Comparison of ENCODE assay signal across 31 mouse cellular contexts in the genomic region with DNA sequence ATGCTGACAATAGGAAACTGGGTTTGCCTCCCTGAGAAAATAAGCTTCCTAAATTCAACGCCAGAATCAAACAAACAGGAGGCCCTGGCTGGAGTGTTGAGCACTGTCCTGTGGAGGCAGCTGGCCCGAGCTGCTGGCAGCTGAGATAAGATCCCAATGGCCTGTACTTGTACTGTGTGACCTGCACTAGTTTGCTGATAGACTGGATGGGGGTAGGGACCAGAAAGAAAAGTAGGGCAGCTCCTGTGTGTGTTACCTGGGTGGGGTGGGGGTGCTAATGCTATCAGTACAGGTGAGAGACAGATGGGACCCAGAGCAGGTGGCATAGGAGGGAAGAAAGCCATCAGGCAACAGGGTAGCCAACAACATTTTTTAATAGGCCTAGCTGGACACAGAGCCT. TPM values are rescaled to one million over a fixed set of nuclear protein-coding genes. Genes with fewer than 3 reads are reported as not detected.
DNase-seq lines count a peak whose midpoint lies in the region; ATAC-seq and TF ChIP-seq lines count a peak whose summit lies in the region.
"Had no signal": no experiment of that assay in that cellular context is flagged by ENCODE, and none has a peak within 500 bp of the region (broad histone marks: within the 10 kb centered on the region; RNA-seq: fewer than 3 reads in every experiment).

No protein-coding gene starts in this region.

- H3K4me2 ChIP-seq in intestine, embryonic 15.5 days (replicated peaks): no peak overlapping the region
- no peak overlapping the region for H3K4me2 ChIP-seq in intestine, postnatal 0 days (replicated peaks; ENCODE audit: low read depth)
- H3K4me2 ChIP-seq: embryonic facial prominence, embryonic 15.5 days; forebrain, embryonic 12.5 days; hindbrain, embryonic 15.5 days; limb, embryonic 13.5 days; liver, embryonic 11.5 days; midbrain, embryonic 13.5 days; neural tube, embryonic 15.5 days had no signal

- no peaks in the 10 kb centered on the region for H3K9me3 ChIP-seq in intestine, embryonic 15.5 days
- no peaks in the 10 kb centered on the region for H3K9me3 ChIP-seq in intestine, postnatal 0 days (ENCODE audit: control insufficient read depth)
- H3K9me3 ChIP-seq: embryonic facial prominence, embryonic 10.5 days; embryonic facial prominence, embryonic 15.5 days; forebrain, embryonic 12.5 days; G1E; hindbrain, embryonic 15.5 days; limb, embryonic 13.5 days; midbrain, embryonic 13.5 days; neural tube, embryonic 15.5 days had no signal

- peaks cover 13% of the 10 kb centered on the region for H3K4me1 ChIP-seq in intestine, embryonic 15.5 days (replicated peaks)
- no peaks in the 10 kb centered on the region; the same call in 1 of the 2 replicates for H3K4me1 ChIP-seq in intestine, postnatal 0 days (replicated peaks; ENCODE audit: control insufficient read depth, insufficient read depth, low read length)
- H3K4me1 ChIP-seq: embryonic facial prominence, embryonic 15.5 days; limb, embryonic 13.5 days had no signal

- H3K4me3 ChIP-seq in intestine, embryonic 15.5 days (replicated peaks): no peak overlapping the region
- no peak overlapping the region for H3K4me3 ChIP-seq in intestine, postnatal 0 days (ENCODE audit: low read depth, low read length)
- H3K4me3 ChIP-seq: embryonic facial prominence, embryonic 10.5 days; embryonic facial prominence, embryonic 15.5 days; forebrain, embryonic 12.5 days; hindbrain, embryonic 15.5 days; layer of hippocampus, adult 2 months; limb, embryonic 13.5 days; midbrain, embryonic 13.5 days; neural tube, embryonic 15.5 days had no signal

- 46% methylated on average over 2 of the region's 2 CpGs for WGBS in intestine, embryonic 15.5 days
- 32% methylated on average over 2 of the region's 2 CpGs for WGBS in intestine, postnatal 0 days

- peak; percentile 32 to 37 for DNase-seq in cerebellum, adult 18-20 months
- DNase-seq in cerebellum, adult 11 months: no peak
- peak; percentile 70 for DNase-seq in brain, adult 2 months (ENCODE audit: low read depth, low spot score)
- DNase-seq in cerebellum, postnatal 14 days: peak; percentile 39 to 55
- DNase-seq in T-cell, adult 2 months (ENCODE audit: low spot score): no peak
- DNase-seq: adrenal gland, postnatal 36 days; forebrain, postnatal 0 days; gastrocnemius, postnatal 10 days; heart, postnatal 36 days; kidney, adult 2 months; kidney, postnatal 36 days; liver, postnatal 0 days; lung, postnatal 36 days; retina, postnatal 1 day; right cerebral cortex, postnatal 14 days; thymus, adult 18-20 months; thymus, postnatal 25 days had no signal

- no peaks in the 10 kb centered on the region for H3K27me3 ChIP-seq in intestine, embryonic 15.5 days (replicated peaks)
- H3K27me3 ChIP-seq in intestine, postnatal 0 days (replicated peaks; ENCODE audit: control insufficient read depth, insufficient read depth, low read length): no peaks in the 10 kb centered on the region
- H3K27me3 ChIP-seq: embryonic facial prominence, embryonic 15.5 days; forebrain, embryonic 12.5 days; hindbrain, embryonic 15.5 days; midbrain, embryonic 13.5 days; neural tube, embryonic 15.5 days had no signal

- H3K9ac ChIP-seq in intestine, embryonic 15.5 days: no peak overlapping the region
- H3K9ac ChIP-seq in intestine, postnatal 0 days (ENCODE audit: low read depth, low read length): no peak overlapping the region
- H3K9ac ChIP-seq: embryonic facial prominence, embryonic 15.5 days; forebrain, embryonic 12.5 days; forebrain, postnatal 0 days; hindbrain, embryonic 15.5 days; limb, embryonic 13.5 days; liver, postnatal 0 days; midbrain, embryonic 13.5 days; neural tube, embryonic 15.5 days had no signal

- H3K36me3 ChIP-seq in intestine, embryonic 15.5 days: no peaks in the 10 kb centered on the region
- no peaks in the 10 kb centered on the region for H3K36me3 ChIP-seq in intestine, postnatal 0 days (ENCODE audit: control insufficient read depth, insufficient read depth)
- H3K36me3 ChIP-seq: embryonic facial prominence, embryonic 10.5 days; embryonic facial prominence, embryonic 15.5 days; forebrain, embryonic 12.5 days; G1E; hindbrain, embryonic 15.5 days; limb, embryonic 13.5 days; midbrain, embryonic 13.5 days; neural tube, embryonic 15.5 days had no signal

- TF ChIP-seq CTCF in intestine, postnatal 0 days (IDR thresholded peaks at IDR 0.05; ENCODE audit: low read depth): no peak

- ATAC-seq in intestine, embryonic 15.5 days: 0 out of 2 replicates have a peak, but pooled peaks have one; percentile 12
- no peak for ATAC-seq in intestine, postnatal 0 days
- ATAC-seq: forebrain, postnatal 0 days; inflammation-experienced regulatory T-cells, adult 6 months; liver, postnatal 0 days; midbrain, embryonic 13.5 days; Patski had no signal

- no peak overlapping the region for H3K27ac ChIP-seq in intestine, embryonic 15.5 days
- no peak overlapping the region for H3K27ac ChIP-seq in intestine, postnatal 0 days (ENCODE audit: low read depth, low read length)
- H3K27ac ChIP-seq: embryonic facial prominence, embryonic 10.5 days; embryonic facial prominence, embryonic 15.5 days; forebrain, embryonic 12.5 days; hindbrain, embryonic 15.5 days; layer of hippocampus, adult 2 months; limb, embryonic 13.5 days; midbrain, embryonic 13.5 days; neural tube, embryonic 15.5 days had no signal

RNA-seq across cellular contexts. Expression of a gene that starts 37.3 kb away (rescaled TPM):
- 36.0 and 38.8 TPM in 2 replicates for polyA plus RNA-seq in intestine, embryonic 15.5 days (2015; fragmentation: Nextera tagmentation; extraction: Ambion mirVana)
- 16.4 and 21.8 TPM in 2 replicates for polyA plus RNA-seq in intestine, postnatal 0 days (2015; fragmentation: Nextera tagmentation; extraction: Ambion mirVana)
- polyA plus RNA-seq: G1E had no signal

Comparison
In these comparisons a context has a peak if more than half of its experiments do, and no peak if none do; other contexts are left out.
1. DNase-seq: peak in cerebellum, adult 18-20 months (2 of 2), brain, adult 2 months (single experiment) and cerebellum, postnatal 14 days (2 of 2); none in cerebellum, adult 11 months (single experiment) and T-cell, adult 2 months (single experiment).